ENCODE assay signal across 10 mouse cellular contexts in genomic region chr14:62292166-62292487, GRCm38 (mm10). TPM values are rescaled to one million over a fixed set of nuclear protein-coding genes. Genes with fewer than 3 reads are reported as not detected.
DNase-seq lines count a peak whose midpoint lies in the region; ATAC-seq and TF ChIP-seq lines count a peak whose summit lies in the region.
"Had no signal": no experiment of that assay in that cellular context is flagged by ENCODE, and none has a peak within 500 bp of the region (broad histone marks: within the 10 kb centered on the region; RNA-seq: fewer than 3 reads in every experiment).

No protein-coding gene starts in this region.

- 40% methylated on average over 5 of the region's 7 CpGs for WGBS in heart, embryonic 11.5 days (ENCODE audit: insufficient replicate concordance)
- 64% methylated on average over 7 of the region's 7 CpGs for WGBS in thymus, adult 2 months
- 32% methylated on average over 5 of the region's 7 CpGs for WGBS in liver, embryonic 12.5 days (ENCODE audit: insufficient replicate concordance)
- 24% methylated on average over 4 of the region's 7 CpGs for WGBS in stomach, postnatal 0 days

- peaks cover 3% of the 10 kb centered on the region for H3K27me3 ChIP-seq in heart, embryonic 11.5 days (ENCODE audit: control insufficient read depth, insufficient read depth, low read length)
- no peaks in the 10 kb centered on the region; the same call in 1 of the 2 replicates for H3K27me3 ChIP-seq in thymus, adult 2 months (ENCODE audit: control insufficient read depth, insufficient read depth, low read length)
- peaks cover 27% of the 10 kb centered on the region for H3K27me3 ChIP-seq in liver, embryonic 12.5 days (replicated peaks)
- no peaks in the 10 kb centered on the region for H3K27me3 ChIP-seq in stomach, postnatal 0 days (ENCODE audit: control insufficient read depth, insufficient read depth, low read length)

- H3K4me3 ChIP-seq in heart, embryonic 11.5 days (ENCODE audit: low read depth, low read length): peak overlapping the region; percentile 52
- peak overlapping the region; percentile 84 for H3K4me3 ChIP-seq in thymus, adult 2 months (ENCODE audit: control insufficient read depth, insufficient read depth, low read length)
- H3K4me3 ChIP-seq in liver, embryonic 12.5 days: peak overlapping the region; percentile 47
- peak overlapping the region; percentile 39 for H3K4me3 ChIP-seq in stomach, postnatal 0 days (ENCODE audit: low read depth, low read length)

- no peak for TF ChIP-seq POLR2A in thymus, adult 2 months (IDR thresholded peaks at IDR 0.05; ENCODE audit: control insufficient read depth, extremely low read depth, insufficient read depth, low read length, poor library complexity)

- no peak for TF ChIP-seq CTCF in thymus, adult 2 months (IDR thresholded peaks at IDR 0.05; ENCODE audit: borderline replicate concordance, control insufficient read depth, extremely low read depth, insufficient read depth, low read length, poor library complexity)
- TF ChIP-seq CTCF in stomach, postnatal 0 days (IDR thresholded peaks at IDR 0.05; ENCODE audit: low read depth): no peak

- H3K36me3 ChIP-seq in heart, embryonic 11.5 days (ENCODE audit: control insufficient read depth, insufficient read depth, low read length): no peaks in the 10 kb centered on the region
- H3K36me3 ChIP-seq in thymus, adult 2 months (ENCODE audit: control insufficient read depth, insufficient read depth, low read length): no peaks in the 10 kb centered on the region
- no peaks in the 10 kb centered on the region for H3K36me3 ChIP-seq in liver, embryonic 12.5 days
- no peaks in the 10 kb centered on the region for H3K36me3 ChIP-seq in stomach, postnatal 0 days (ENCODE audit: control insufficient read depth, insufficient read depth, low read length)

- peaks cover 10% of the 10 kb centered on the region; the same call in 1 of the 2 replicates for H3K4me1 ChIP-seq in heart, embryonic 11.5 days (ENCODE audit: control insufficient read depth, insufficient read depth, low read length)
- H3K4me1 ChIP-seq in thymus, adult 2 months (replicated peaks; ENCODE audit: control insufficient read depth, insufficient read depth, low read length): peaks cover 6% of the 10 kb centered on the region
- peaks cover 10% of the 10 kb centered on the region for H3K4me1 ChIP-seq in liver, embryonic 12.5 days
- H3K4me1 ChIP-seq in stomach, postnatal 0 days (replicated peaks; ENCODE audit: control insufficient read depth, insufficient read depth): peaks cover 3% of the 10 kb centered on the region; the same call in 1 of the 2 replicates

- no peak for TF ChIP-seq EP300 in stomach, postnatal 0 days (optimal IDR thresholded peaks at IDR 0.05)

- H3K27ac ChIP-seq in heart, embryonic 11.5 days (ENCODE audit: low read depth, low read length): no peak overlapping the region
- H3K27ac ChIP-seq in thymus, adult 2 months (ENCODE audit: control insufficient read depth, insufficient read depth, low read length): no peak overlapping the region
- H3K27ac ChIP-seq in liver, embryonic 12.5 days: no peak overlapping the region
- no peak overlapping the region for H3K27ac ChIP-seq in stomach, postnatal 0 days (replicated peaks)
- H3K27ac ChIP-seq: macrophage had no signal

- no peak for DNase-seq in heart, adult 8-10 months (ENCODE audit: low spot score)
- DNase-seq in thymus, adult 2 months: no peak
- no peak for DNase-seq in thymus, postnatal 14 days
- no peak for DNase-seq in stomach, postnatal 0 days (ENCODE audit: low spot score)
- no peak for DNase-seq in cerebellum, adult 9-11 months
- no peak for DNase-seq in cerebellum, postnatal 36 days

- ATAC-seq in heart, embryonic 11.5 days (replicated peaks; ENCODE audit: insufficient number of reproducible peaks, low FRiP score, low TSS enrichment): no peak
- no peak for ATAC-seq in liver, embryonic 12.5 days
- no peak for ATAC-seq in stomach, postnatal 0 days (ENCODE audit: low FRiP score, low TSS enrichment)

- no peaks in the 10 kb centered on the region for H3K9me3 ChIP-seq in heart, embryonic 11.5 days (replicated peaks; ENCODE audit: control insufficient read depth, low read length)
- no peaks in the 10 kb centered on the region for H3K9me3 ChIP-seq in liver, embryonic 12.5 days (replicated peaks)
- H3K9me3 ChIP-seq in stomach, postnatal 0 days (ENCODE audit: control insufficient read depth, low read length): no peaks in the 10 kb centered on the region

- peak overlapping the region; percentile 77 for H3K9ac ChIP-seq in heart, embryonic 11.5 days (ENCODE audit: low read depth, low read length)
- H3K9ac ChIP-seq in liver, embryonic 12.5 days: no peak overlapping the region
- peak overlapping the region; percentile 41; the same call in 1 of the 2 replicates for H3K9ac ChIP-seq in stomach, postnatal 0 days (ENCODE audit: low read length)

- peak overlapping the region; percentile 99 for H3K4me2 ChIP-seq in heart, embryonic 11.5 days
- peak overlapping the region; percentile 72 for H3K4me2 ChIP-seq in liver, embryonic 12.5 days
- H3K4me2 ChIP-seq in stomach, postnatal 0 days (replicated peaks; ENCODE audit: low read depth): peak overlapping the region; percentile 83

RNA-seq across cellular contexts. Expression of gene Rnaseh2b, which starts 0.3 kb away (rescaled TPM):
- 64.2 and 67.8 TPM in 2 replicates for polyA plus RNA-seq in heart, embryonic 11.5 days (2014; fragmentation: Nextera tagmentation; extraction: Ambion mirVana)
- total RNA-seq in heart, adult 8-10 months (2022): 10 to 100 TPM in 3 of 4 experiments, 1 to 10 TPM in 1; 9.8 to 13.4 (median 11.0) TPM
- polyA plus RNA-seq in thymus, adult 2 months (2012; rRNA removed): 11.3 and 11.8 TPM in 2 replicates
- polyA plus RNA-seq in liver, embryonic 12.5 days (2016; fragmentation: Nextera tagmentation; extraction: Ambion mirVana): 73.6 and 74.7 TPM in 2 replicates
- 36.7 and 38.6 TPM in 2 replicates for polyA plus RNA-seq in stomach, postnatal 0 days (2015; fragmentation: Nextera tagmentation; extraction: Ambion mirVana)

RNA-seq across cellular contexts. Expression of gene Dleu7, which starts 0.7 kb away (rescaled TPM):
- polyA plus RNA-seq in heart, embryonic 11.5 days (2014; fragmentation: Nextera tagmentation; extraction: Ambion mirVana): 0.82 and 1.2 TPM in 2 replicates
- total RNA-seq in heart, adult 8-10 months (2022): under 1 TPM in 1 of 4 experiments, not detected in 3; 0.17 TPM
- 4.1 and 4.7 TPM in 2 replicates for polyA plus RNA-seq in thymus, adult 2 months (2012; rRNA removed)
- 0.19 and 0.42 TPM in 2 replicates for polyA plus RNA-seq in liver, embryonic 12.5 days (2016; fragmentation: Nextera tagmentation; extraction: Ambion mirVana)
- 0.18 TPM in 2 replicates for polyA plus RNA-seq in stomach, postnatal 0 days (2015; fragmentation: Nextera tagmentation; extraction: Ambion mirVana)
- polyA plus RNA-seq: C2C12, macrophage had no signal
